Mouse (Mus musculus) MEL (cell line): Measurements from ENCODE around the gene Cnn2. TPM values are rescaled to one million over a fixed set of nuclear protein-coding genes. Genes with fewer than 3 reads are reported as not detected.
A peak's percentile ranks its signal among the peaks of the same experiment; 100 is the strongest.

Experiments
- DNase-seq: peaks from one replicate; pipeline ENCODE4 v3.0.0; 2011; ENCODE audit warnings: low read depth, low spot score
- H3K27ac ChIP-seq: 2 replicates; pipeline ENCODE4 v1.5.1; 2012; ENCODE audit warnings: low read depth, mild to moderate bottlenecking, control low read depth, low read length, moderate library complexity; ENCODE audit not compliant: control insufficient read depth
- H3K27me3 ChIP-seq, 2 experiments: fragments of 150-350 bp in 1 of 2; sonication (generic) in 1 of 2; 2 replicates each; pipeline ENCODE4 v1.6.1; 2012; ENCODE audit warnings: low read length in 2 of 2, mild to moderate bottlenecking in 2 of 2, improper control_type of control experiment in 1 of 2, moderate library complexity in 1 of 2; ENCODE audit not compliant: insufficient read depth in 2 of 2, control insufficient read depth in 1 of 2
- H3K36me3 ChIP-seq, 2 experiments: 2 replicates each; pipeline ENCODE4 v1.6.1; 2012 to 2014; ENCODE audit warnings: low read length in 2 of 2, improper control_type of control experiment in 1 of 2, inconsistent platforms in 1 of 2, mild to moderate bottlenecking in 1 of 2; ENCODE audit not compliant: insufficient read depth in 2 of 2, control insufficient read depth in 1 of 2
- H3K4me1 ChIP-seq, 2 experiments: fragments of 150-350 bp in 1 of 2; sonication (generic) in 1 of 2; 2 replicates each; pipeline ENCODE4 v1.6.1; 2012; ENCODE audit warnings: low read length in 2 of 2, improper control_type of control experiment in 1 of 2, mild to moderate bottlenecking in 1 of 2; ENCODE audit not compliant: insufficient read depth in 2 of 2, control insufficient read depth in 1 of 2
- H3K4me3 ChIP-seq, 2 experiments: fragments of 150-350 bp in 1 of 2; sonication (generic) in 1 of 2; 2 replicates each; pipeline ENCODE4 v1.5.1; 2012; ENCODE audit warnings: low read depth in 2 of 2, low read length in 2 of 2, mild to moderate bottlenecking in 2 of 2, moderate library complexity in 2 of 2, control low read depth in 1 of 2, improper control_type of control experiment in 1 of 2; ENCODE audit not compliant: control insufficient read depth in 1 of 2, insufficient read depth in 1 of 2
- H3K79me2 ChIP-seq: 2 replicates; pipeline ENCODE4 v1.6.1; 2012; ENCODE audit warnings: mild to moderate bottlenecking, low read length, moderate library complexity; ENCODE audit not compliant: control insufficient read depth, poor library complexity, insufficient read depth
- H3K9ac ChIP-seq: 2 replicates; pipeline ENCODE4 v1.6.1; 2012; ENCODE audit warnings: low read depth, mild to moderate bottlenecking, control low read depth, low read length, moderate library complexity; ENCODE audit not compliant: control insufficient read depth, poor library complexity, severe bottlenecking
- H3K9me3 ChIP-seq: fragments of 150-350 bp; sonication (generic); replicated peaks from 2 replicates; pipeline ENCODE4 v1.6.1; 2012; ENCODE audit warnings: mild to moderate bottlenecking, low read length, improper control_type of control experiment, moderate library complexity; ENCODE audit not compliant: insufficient read depth
- BHLHE40 ChIP-seq: IDR thresholded peaks from 2 replicates; pipeline ENCODE4 v1.6.1; 2012; ENCODE audit warnings: low read depth, mild to moderate bottlenecking, inconsistent platforms, low read length, improper control_type of control experiment, borderline replicate concordance
- CHD1 ChIP-seq: IDR thresholded peaks from 2 replicates; pipeline ENCODE4 v1.6.1; 2012; ENCODE audit warnings: low read depth, mild to moderate bottlenecking, inconsistent platforms, low read length, improper control_type of control experiment
- CTCF ChIP-seq, 3 experiments: IDR thresholded peaks in 2 of 3; conservative IDR thresholded peaks in 1 of 3; 2 replicates each; pipeline ENCODE4 v1.5.1; 2011 to 2012; ENCODE audit warnings: low read length in 3 of 3, low read depth in 2 of 3, mild to moderate bottlenecking in 2 of 3, improper control_type of control experiment in 1 of 3, inconsistent platforms in 1 of 3, mixed read lengths in 1 of 3, moderate library complexity in 1 of 3; ENCODE audit not compliant: control insufficient read depth in 1 of 3, insufficient read depth in 1 of 3, poor library complexity in 1 of 3, severe bottlenecking in 1 of 3
- E2F4 ChIP-seq: IDR thresholded peaks from 2 replicates; pipeline ENCODE4 v1.6.1; 2011; ENCODE audit warnings: low read depth, low read length, improper control_type of control experiment, borderline replicate concordance
- ELF1 ChIP-seq: IDR thresholded peaks from 2 replicates; pipeline ENCODE4 v1.6.1; 2014; ENCODE audit warnings: low read depth, mild to moderate bottlenecking, inconsistent platforms, low read length, improper control_type of control experiment, moderate library complexity
- EP300 ChIP-seq, 2 experiments: IDR thresholded peaks; 2 replicates each; pipeline ENCODE4 v1.6.1; 2011; ENCODE audit warnings: improper control_type of control experiment in 2 of 2, low read length in 2 of 2, low read depth in 1 of 2, mild to moderate bottlenecking in 1 of 2
- ETS1 ChIP-seq: IDR thresholded peaks from 2 replicates; pipeline ENCODE4 v1.6.1; 2012; ENCODE audit warnings: low read depth, mild to moderate bottlenecking, inconsistent platforms, low read length, improper control_type of control experiment, moderate library complexity
- GABPA ChIP-seq: IDR thresholded peaks from 2 replicates; pipeline ENCODE4 v1.6.1; 2012; ENCODE audit warnings: low read depth, mild to moderate bottlenecking, inconsistent platforms, low read length, improper control_type of control experiment, moderate library complexity
- GATA1 ChIP-seq: IDR thresholded peaks from 2 replicates; pipeline ENCODE4 v1.6.1; 2011; ENCODE audit warnings: low read depth, low read length, improper control_type of control experiment
- HCFC1 ChIP-seq: IDR thresholded peaks from 2 replicates; pipeline ENCODE4 v1.6.1; 2012; ENCODE audit warnings: low read depth, mild to moderate bottlenecking, inconsistent platforms, low read length, improper control_type of control experiment, moderate library complexity
- JUND ChIP-seq: IDR thresholded peaks from 2 replicates; pipeline ENCODE4 v1.6.1; 2011; ENCODE audit warnings: low read depth, mild to moderate bottlenecking, improper control_type of control experiment, low read length
- KAT2A ChIP-seq: conservative IDR thresholded peaks from 2 replicates; pipeline ENCODE4 v1.6.1; 2012; ENCODE audit warnings: low read depth, low read length, improper control_type of control experiment, inconsistent platforms
- MAFK ChIP-seq: IDR thresholded peaks from 2 replicates; pipeline ENCODE4 v1.6.1; 2011; ENCODE audit warnings: low read depth, mild to moderate bottlenecking, low read length, improper control_type of control experiment, borderline replicate concordance
- MAX ChIP-seq: IDR thresholded peaks from 2 replicates; pipeline ENCODE4 v1.6.1; 2011; ENCODE audit warnings: low read length, improper control_type of control experiment
- MAZ ChIP-seq: IDR thresholded peaks from 2 replicates; pipeline ENCODE4 v1.6.1; 2012; ENCODE audit warnings: low read depth, mild to moderate bottlenecking, inconsistent platforms, low read length, improper control_type of control experiment
- MXI1 ChIP-seq: IDR thresholded peaks from 2 replicates; pipeline ENCODE4 v1.6.1; 2011; ENCODE audit warnings: mild to moderate bottlenecking, low read depth, low read length, improper control_type of control experiment
- MYB ChIP-seq: IDR thresholded peaks from 2 replicates; pipeline ENCODE4 v1.6.1; 2011; ENCODE audit warnings: mild to moderate bottlenecking, low read depth, low read length, improper control_type of control experiment
- MYC ChIP-seq: IDR thresholded peaks from 2 replicates; pipeline ENCODE4 v1.6.1; 2011; ENCODE audit warnings: low read depth, mild to moderate bottlenecking, low read length, improper control_type of control experiment, moderate library complexity
- NELFE ChIP-seq: IDR thresholded peaks from 2 replicates; pipeline ENCODE4 v1.6.1; 2011; ENCODE audit warnings: low read depth, low read length, improper control_type of control experiment
- NRF1 ChIP-seq: IDR thresholded peaks from 2 replicates; pipeline ENCODE4 v1.6.1; 2014; ENCODE audit warnings: low read depth, mild to moderate bottlenecking, inconsistent platforms, low read length, improper control_type of control experiment, moderate library complexity; ENCODE audit not compliant: poor library complexity, insufficient read depth, severe bottlenecking
- POLR2A ChIP-seq, 2 experiments: IDR thresholded peaks; 2 replicates each; pipeline ENCODE4 v1.6.1; 2011 to 2012; ENCODE audit warnings: low read length in 2 of 2, mild to moderate bottlenecking in 2 of 2, control low read depth in 1 of 2, improper control_type of control experiment in 1 of 2, low read depth in 1 of 2, moderate library complexity in 1 of 2; ENCODE audit not compliant: control insufficient read depth in 1 of 2, insufficient read depth in 1 of 2, poor library complexity in 1 of 2
- POLR2AphosphoS2 ChIP-seq: IDR thresholded peaks from 2 replicates; pipeline ENCODE4 v1.6.1; 2011; ENCODE audit warnings: low read length, improper control_type of control experiment
- POLR2AphosphoS5 ChIP-seq: IDR thresholded peaks from 2 replicates; pipeline ENCODE4 v1.6.1; 2012; ENCODE audit warnings: low read depth, borderline replicate concordance, mild to moderate bottlenecking, inconsistent platforms, low read length, moderate library complexity, mixed read lengths
- RAD21 ChIP-seq: IDR thresholded peaks from 2 replicates; pipeline ENCODE4 v1.6.1; 2011; ENCODE audit warnings: mild to moderate bottlenecking, low read depth, low read length, improper control_type of control experiment
- RCOR1 ChIP-seq: IDR thresholded peaks from 2 replicates; pipeline ENCODE4 v1.6.1; 2012; ENCODE audit warnings: low read depth, mild to moderate bottlenecking, inconsistent platforms, low read length, improper control_type of control experiment
- SIN3A ChIP-seq: IDR thresholded peaks from 2 replicates; pipeline ENCODE4 v1.6.1; 2012; ENCODE audit warnings: low read length, improper control_type of control experiment, inconsistent platforms
- SMC3 ChIP-seq: IDR thresholded peaks from 2 replicates; pipeline ENCODE4 v1.6.1; 2011; ENCODE audit warnings: low read depth, low read length, improper control_type of control experiment
- TAL1 ChIP-seq: IDR thresholded peaks from 2 replicates; pipeline ENCODE4 v1.6.1; 2012; ENCODE audit warnings: mild to moderate bottlenecking, inconsistent platforms, low read length, moderate library complexity, mixed read lengths
- TBP ChIP-seq: IDR thresholded peaks from 2 replicates; pipeline ENCODE4 v1.8.0; 2011; ENCODE audit warnings: low read depth, low read length, improper control_type of control experiment
- TCF12 ChIP-seq: IDR thresholded peaks from 2 replicates; pipeline ENCODE4 v1.6.1; 2014; ENCODE audit warnings: low read depth, mild to moderate bottlenecking, inconsistent platforms, low read length, improper control_type of control experiment, moderate library complexity
- UBTF ChIP-seq: IDR thresholded peaks from 2 replicates; pipeline ENCODE4 v1.6.1; 2012; ENCODE audit warnings: low read depth, mild to moderate bottlenecking, inconsistent platforms, low read length, improper control_type of control experiment, moderate library complexity, borderline replicate concordance; ENCODE audit not compliant: insufficient read depth
- USF1 ChIP-seq: IDR thresholded peaks from 2 replicates; pipeline ENCODE4 v1.6.1; 2014; ENCODE audit warnings: low read depth, mild to moderate bottlenecking, inconsistent platforms, low read length, improper control_type of control experiment, moderate library complexity
- USF2 ChIP-seq, 2 experiments: IDR thresholded peaks; 2 replicates each; pipeline ENCODE4 v1.6.1; 2011 to 2012; ENCODE audit warnings: improper control_type of control experiment in 2 of 2, low read length in 2 of 2, borderline replicate concordance in 1 of 2, inconsistent platforms in 1 of 2, low read depth in 1 of 2, mild to moderate bottlenecking in 1 of 2; ENCODE audit not compliant: insufficient read depth in 1 of 2
- ZC3H11A ChIP-seq: IDR thresholded peaks from 2 replicates; pipeline ENCODE4 v1.6.1; 2012; ENCODE audit warnings: low read depth, mild to moderate bottlenecking, inconsistent platforms, low read length, improper control_type of control experiment
- ZKSCAN1 ChIP-seq: IDR thresholded peaks from 2 replicates; pipeline ENCODE4 v1.6.1; 2012; ENCODE audit warnings: low read depth, mild to moderate bottlenecking, inconsistent platforms, low read length, improper control_type of control experiment, moderate library complexity
- polyA plus RNA-seq, 2 experiments: library from polyadenylated mRNA; stranded (reverse) in 1 of 2; unstranded in 1 of 2; fragments of >175 nt in 1 of 2; fragments of >200 nt in 1 of 2; gene quantifications; 2 replicates each; pipeline versions ENCODE4 v1.2.1 to v1.2.4; 2012; ENCODE audit warnings: low replicate concordance in 2 of 2, low read depth in 1 of 2; ENCODE audit not compliant: insufficient read length in 2 of 2, insufficient read depth in 1 of 2, missing spikeins in 1 of 2
- total RNA-seq: library from RNA; depleted of rRNA; stranded (reverse); fragments of 300-350 nt; gene quantifications from 2 replicates; pipeline ENCODE4 v1.2.3, GENCODE M21; 2012

The Cnn2 gene
- total and polyA plus RNA-seq, 3 experiments: 8.7 to 25.3 TPM; not detected in 1

GRCm38 (mm10) chr10:80023758-80024157 is 35.4 kb downstream of the Cnn2 start:
- peak overlapping the region; percentile 74 for H3K27ac ChIP-seq
- peaks cover 2 to 23% of the 10 kb centered on the region in 2 experiments; a peak in 3 of 4 replicates for H3K36me3 ChIP-seq

GRCm38 (mm10) chr10:80024229-80025043 is 36.1 kb downstream of the Cnn2 start:
- Histone ChIP-seq H3K36me3 (peaks cover 2 to 20% of the 10 kb centered on the region in 2 experiments; a peak in 3 of 4 replicates), H3K4me1 (peaks cover 2 to 23% of the 10 kb centered on the region in 2 experiments; a peak in 3 of 4 replicates), H3K9ac (peak overlapping the region; percentile 51), H3K27ac (peak overlapping the region; percentile 74), H3K9me3 (no peaks in the 10 kb centered on the region), H3K79me2 (no peaks in the 10 kb centered on the region), H3K27me3 (no peaks in the 10 kb centered on the region), H3K4me3 (0 out of 4 replicates have a peak overlapping the region, but pooled peaks of 1 of the 2 experiments have one; percentile 16)
- DNase-seq: peak; percentile 74
- no peak for TF ChIP-seq MAFK
- TF ChIP-seq EP300 (IDR thresholded peaks at IDR 0.05; ENCODE audit: low read depth in 1 of 2, low read length in 2 of 2): no peak
- TF ChIP-seq GATA1: no peak
- TF ChIP-seq CHD1: no peak
- TF ChIP-seq ETS1: no peak
- 0 out of 4 replicates have a peak, but pooled peaks of 1 of the 2 experiments have one; percentile 28 for TF ChIP-seq POLR2A (IDR thresholded peaks at IDR 0.05; ENCODE audit: control insufficient read depth in 1 of 2, insufficient read depth in 1 of 2, low read depth in 1 of 2, low read length in 2 of 2, poor library complexity in 1 of 2)
- no peak for TF ChIP-seq BHLHE40
- TF ChIP-seq MYB: no peak
- TF ChIP-seq MXI1: no peak
- TF ChIP-seq KAT2A: no peak
- no peak for TF ChIP-seq POLR2AphosphoS2
- TF ChIP-seq SIN3A: peak; percentile 23; the same call in 1 of the 2 replicates
- TF ChIP-seq ZC3H11A: no peak
- TF ChIP-seq CTCF (IDR thresholded peaks at IDR 0.05 in 2 of 3, conservative IDR thresholded peaks at IDR 0.05 in 1 of 3; ENCODE audit: control insufficient read depth in 1 of 3, insufficient read depth in 1 of 3, low read depth in 2 of 3, low read length in 3 of 3, poor library complexity in 1 of 3, severe bottlenecking in 1 of 3): no peak
- TF ChIP-seq NELFE: no peak
- TF ChIP-seq RAD21: no peak
- no peak for TF ChIP-seq POLR2AphosphoS5
- no peak for TF ChIP-seq GABPA
- TF ChIP-seq TBP: 0 out of 2 replicates have a peak, but pooled peaks have one; percentile 12
- no peak for TF ChIP-seq USF1
- no peak for TF ChIP-seq USF2 (IDR thresholded peaks at IDR 0.05; ENCODE audit: borderline replicate concordance in 1 of 2, insufficient read depth in 1 of 2, low read depth in 1 of 2, low read length in 2 of 2)

More at GRCm38 (mm10) chr10:80023758-80024157, 35.4 kb downstream of the Cnn2 start:
- Histone ChIP-seq H3K27me3 (no peaks in the 10 kb centered on the region), H3K79me2 (no peaks in the 10 kb centered on the region), H3K9ac (peak overlapping the region; percentile 51), H3K4me1 (peaks cover 4 to 28% of the 10 kb centered on the region in 2 experiments; a peak in 3 of 4 replicates), H3K9me3 (no peaks in the 10 kb centered on the region), H3K4me3 (no peak overlapping the region)
- TF ChIP-seq HCFC1 (no peak), SMC3 (no peak), MXI1 (0 out of 2 replicates have a peak, but pooled peaks have one; percentile 25), CHD1 (no peak), MAFK (no peak), TAL1 (no peak), ZKSCAN1 (no peak), TCF12 (no peak), NRF1 (no peak), MAZ (no peak), POLR2AphosphoS5 (no peak), MYC (0 out of 2 replicates have a peak, but pooled peaks have one; percentile 2), NELFE (no peak), E2F4 (no peak), JUND (no peak), RCOR1 (no peak), USF1 (no peak), GATA1 (no peak), RAD21 (no peak), CTCF (IDR thresholded peaks at IDR 0.05 in 2 of 3, conservative IDR thresholded peaks at IDR 0.05 in 1 of 3; ENCODE audit: control insufficient read depth in 1 of 3, insufficient read depth in 1 of 3, low read depth in 2 of 3, low read length in 3 of 3, poor library complexity in 1 of 3, severe bottlenecking in 1 of 3) (no peak), MAX (peak; percentile 37; the same call in 1 of the 2 replicates), ELF1 (0 out of 2 replicates have a peak, but pooled peaks have one; percentile 2), UBTF (no peak)
- DNase-seq: peak; percentile 47
